Mouse (Mus musculus): ENCODE measurements around the gene A630089N07Rik.
"Not testable (repeated sequence)": the region's sequence is repeated elsewhere in the genome, so short reads cannot be mapped to it uniquely, and the experiment has no call there.

Gene A630089N07Rik

DNA sequence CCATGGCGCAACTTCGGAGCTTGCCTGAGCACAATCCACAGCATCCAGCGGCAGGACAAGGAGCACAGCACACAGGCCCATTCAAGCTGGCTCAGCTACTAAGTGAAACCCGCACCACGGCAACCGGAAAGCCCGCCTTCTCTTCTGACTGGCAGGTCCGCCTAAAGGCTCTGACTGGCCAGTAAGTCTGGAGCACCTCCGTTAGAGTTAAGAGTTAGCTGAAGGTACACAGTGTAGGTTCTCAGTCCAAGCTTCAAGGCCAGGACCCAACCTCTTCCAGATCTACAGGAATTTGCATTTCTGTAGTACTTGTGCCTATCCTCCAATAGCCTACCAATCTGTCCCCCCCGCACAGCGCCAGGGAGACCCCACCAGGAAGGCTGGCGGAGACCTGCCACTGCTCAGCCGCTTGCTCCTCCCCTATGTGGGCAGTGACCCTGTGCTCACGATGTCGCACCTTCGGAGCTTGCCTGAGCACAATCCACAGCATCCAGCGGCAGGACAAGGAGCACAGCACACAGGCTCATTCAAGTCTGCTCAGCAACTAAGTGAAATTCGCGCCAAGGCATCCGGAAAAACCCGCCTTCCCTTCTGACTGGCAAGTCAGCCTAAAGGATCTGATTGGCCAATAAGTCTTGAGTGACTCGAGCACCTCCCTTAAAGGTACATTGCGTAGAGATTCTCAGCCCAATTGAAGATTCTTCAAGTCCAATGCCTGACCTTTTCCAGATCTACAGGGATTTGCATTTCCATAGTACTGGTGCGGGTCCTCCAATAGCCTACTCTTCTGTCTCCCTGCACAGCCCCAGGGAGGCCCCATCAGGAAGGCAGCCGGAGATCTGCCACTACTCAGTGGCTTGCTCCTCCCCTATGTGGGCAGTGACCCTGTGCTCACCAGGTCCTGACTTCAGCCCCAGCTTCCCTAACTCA lies at the start of gene A630089N07Rik:
Gene A630089N07Rik (minus strand): TSS at position 562 of the 930 bp plus-strand sequence.
- DNase-seq (ENCODE audit: low read depth), result peak; percentile 96

DNA sequence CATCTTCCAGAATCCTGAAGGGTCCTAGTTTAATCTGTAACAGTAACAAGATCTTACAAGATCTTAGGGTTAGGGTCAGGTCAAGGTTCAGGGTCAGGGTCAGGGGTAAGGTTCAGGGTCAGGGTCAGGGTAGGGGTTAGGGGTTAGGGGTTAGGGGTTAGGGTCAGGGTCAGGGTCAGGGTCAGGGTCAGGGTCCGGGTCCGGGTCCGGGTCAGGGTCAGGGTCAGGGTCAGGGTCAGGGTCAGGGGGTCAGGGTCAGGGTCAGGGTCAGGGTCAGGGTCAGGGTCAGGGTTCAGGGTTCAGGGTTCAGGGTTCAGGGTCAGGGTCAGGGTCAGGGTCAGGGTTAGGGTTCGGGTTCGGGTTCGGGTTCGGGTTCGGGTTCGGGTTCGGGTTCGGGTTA lies 24.9 kb upstream of the A630089N07Rik start:
- no peak for DNase-seq (ENCODE audit: low read depth)

DNA sequence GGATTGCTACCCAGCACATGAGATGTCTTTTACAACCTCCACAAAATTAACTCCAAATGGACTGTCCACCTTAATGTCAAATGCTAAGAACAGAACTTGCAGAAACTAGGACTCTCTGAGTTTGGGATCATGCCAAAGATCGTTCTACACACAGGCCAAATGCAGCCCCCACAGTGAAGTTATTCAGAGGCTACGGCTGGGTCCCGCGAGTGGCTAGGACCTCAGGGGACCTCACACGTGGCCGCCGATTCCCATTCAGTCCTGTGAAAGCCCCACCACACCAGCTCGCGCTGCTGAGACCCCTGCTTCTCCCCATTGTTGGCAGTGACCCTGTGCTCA lies 731 bp downstream of the A630089N07Rik start:
- DNase-seq (ENCODE audit: low read depth), result peak; percentile 48

DNA sequence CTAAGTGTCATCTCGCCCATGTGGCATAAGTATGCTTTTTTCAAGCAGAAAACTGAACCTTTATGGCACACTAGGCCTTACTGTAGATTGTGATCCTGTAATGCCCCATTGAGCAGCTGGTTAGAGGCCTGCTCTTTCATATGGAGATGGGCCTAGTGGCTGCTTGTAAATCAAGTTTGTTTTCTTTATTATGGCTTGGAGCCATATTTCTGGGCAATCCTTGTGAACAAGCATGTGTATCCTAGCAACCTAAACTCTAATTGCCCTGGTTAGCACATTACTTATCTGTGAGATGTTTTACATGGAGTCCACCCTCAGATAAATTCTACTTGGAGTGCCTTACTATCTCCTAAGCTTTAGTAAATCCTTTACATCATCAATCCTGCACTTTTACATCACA lies 1.1 kb downstream of the A630089N07Rik start:
- peak; percentile 29 for DNase-seq (ENCODE audit: low read depth)

DNA sequence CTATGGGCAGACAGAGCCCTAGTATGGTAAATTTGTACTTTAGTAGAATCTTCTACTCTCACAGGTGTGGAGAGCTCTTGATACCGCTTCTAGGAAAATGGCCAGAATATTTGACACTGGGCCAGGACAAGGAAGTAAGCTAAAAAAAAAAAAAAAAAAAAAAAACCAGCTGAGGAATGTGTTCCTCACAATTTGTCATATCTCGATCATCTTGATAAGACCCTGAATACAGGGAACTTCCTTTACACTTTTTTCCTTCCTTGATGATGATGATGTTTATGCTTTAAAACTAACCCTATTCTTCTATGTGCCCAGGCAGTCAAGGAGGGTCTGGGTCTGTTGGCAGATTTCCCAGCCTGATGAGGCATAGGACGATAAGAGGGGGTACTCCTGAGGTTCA lies 2.9 kb downstream of the A630089N07Rik start:
- not testable (repeated sequence) for DNase-seq (ENCODE audit: low read depth)

DNA sequence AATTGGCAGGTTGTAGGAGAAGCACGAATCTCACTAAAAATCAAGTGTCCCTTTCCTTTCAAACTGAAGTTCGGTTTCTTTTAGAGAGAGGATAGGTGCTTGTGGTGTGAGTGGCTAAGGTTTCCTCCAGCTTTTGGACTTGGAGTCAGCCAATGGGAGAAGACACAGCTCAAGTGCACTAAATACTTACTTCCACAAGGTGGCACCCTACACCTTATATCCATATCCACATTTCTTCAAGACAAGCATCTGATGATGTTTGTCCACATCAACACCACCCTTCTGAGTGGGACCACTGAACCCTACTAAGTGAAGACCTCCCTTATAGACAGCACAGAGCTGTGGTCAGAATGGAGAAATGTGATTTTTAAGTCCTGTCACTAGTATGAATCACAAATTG lies 40.6 kb downstream of the A630089N07Rik start:
- DNase-seq (ENCODE audit: low read depth), result peak; percentile 79

DNA sequence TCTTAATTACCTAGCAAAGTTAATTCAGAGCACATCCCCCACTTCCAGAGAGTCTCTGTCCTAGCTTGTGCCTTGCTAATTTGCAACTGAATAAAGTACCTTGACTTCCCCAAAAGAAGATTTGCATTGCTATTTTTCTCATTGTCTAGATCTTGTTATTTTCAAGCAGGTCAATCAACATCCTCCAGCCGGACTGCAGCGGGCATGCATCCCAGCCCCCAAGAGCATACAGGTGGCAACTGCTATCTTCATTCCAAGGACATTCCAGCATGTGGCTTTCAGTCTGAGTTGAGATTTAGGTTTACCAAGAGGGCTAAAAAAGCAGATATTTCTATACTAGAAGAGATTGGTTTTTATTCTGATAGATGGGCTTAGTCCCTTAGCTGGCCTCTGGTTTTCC lies 47.3 kb downstream of the A630089N07Rik start:
- DNase-seq (ENCODE audit: low read depth), result not testable (repeated sequence)

DNA sequence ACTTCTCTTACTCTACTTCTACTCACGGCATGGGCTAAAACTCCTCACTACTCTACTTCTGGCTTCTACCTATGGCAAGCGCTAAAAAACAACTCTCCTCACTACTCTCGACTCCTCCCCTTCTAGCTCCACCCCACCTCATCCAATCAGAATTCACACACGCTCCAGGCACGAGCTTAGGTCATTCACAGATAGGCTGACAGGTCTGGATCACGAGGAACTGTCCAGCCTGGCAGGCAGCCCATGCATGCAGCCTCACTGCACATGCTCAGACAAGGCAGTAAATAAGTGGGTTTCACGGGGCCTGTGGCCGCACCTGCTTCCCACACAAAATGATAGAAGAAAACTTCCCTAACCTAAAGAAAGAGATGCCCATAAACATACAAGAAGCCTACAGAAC lies 56.1 kb downstream of the A630089N07Rik start:
- not testable (repeated sequence) for DNase-seq (ENCODE audit: low read depth)

DNA sequence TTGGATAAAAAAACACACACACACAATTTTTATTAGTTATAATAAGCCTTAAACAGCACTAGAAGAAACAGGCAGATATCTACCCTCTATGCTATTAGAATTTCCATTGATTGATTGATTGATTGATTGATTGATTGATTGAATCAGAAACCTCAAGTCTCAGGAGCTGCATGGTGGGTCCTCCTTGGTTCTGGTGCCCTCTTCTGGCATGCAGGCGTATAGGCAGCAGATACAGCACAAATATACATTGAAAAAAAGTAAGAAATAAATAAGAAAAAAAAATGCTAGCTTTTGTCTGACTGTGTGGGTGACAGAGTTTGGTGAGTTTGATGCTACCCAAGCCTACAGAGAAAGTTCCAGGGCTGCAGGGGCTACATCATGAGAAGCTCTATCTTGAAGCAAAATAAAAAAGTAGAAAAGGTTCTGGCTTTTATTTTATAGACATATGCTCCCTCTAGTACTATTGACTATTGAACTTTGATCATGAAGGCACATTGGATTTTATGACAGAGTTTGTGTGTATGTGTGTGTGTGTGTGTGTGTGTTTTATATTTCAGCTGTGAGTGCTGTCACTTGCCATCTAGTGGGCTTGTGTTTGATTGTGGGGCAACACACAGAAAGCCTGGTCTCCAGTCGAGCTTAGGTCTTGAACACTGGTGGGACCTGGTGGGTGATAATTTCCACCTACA lies 59.4 kb downstream of the A630089N07Rik start:
- peak; percentile 90 for DNase-seq (ENCODE audit: low read depth)

DNA sequence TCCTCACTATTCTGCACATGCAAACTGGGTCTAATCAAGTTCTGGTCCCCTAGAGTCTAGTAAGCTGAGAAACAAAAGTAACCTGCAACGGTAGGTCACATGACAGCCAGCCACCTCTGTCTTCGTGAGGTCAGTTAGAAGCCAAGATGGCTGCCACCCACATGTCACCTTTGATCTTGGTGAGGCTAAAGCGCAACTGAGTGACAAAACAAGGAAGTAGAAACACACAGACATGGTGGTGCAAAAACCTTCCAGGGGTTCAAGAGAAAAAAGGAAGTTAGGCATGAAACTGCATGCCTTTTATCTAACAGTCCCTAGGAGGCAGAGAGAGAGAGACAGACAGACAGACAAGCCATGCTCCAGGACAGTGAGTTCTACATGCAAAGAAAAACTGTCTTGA lies 60.2 kb downstream of the A630089N07Rik start:
- peak; percentile 31 for DNase-seq (ENCODE audit: low read depth)

DNA sequence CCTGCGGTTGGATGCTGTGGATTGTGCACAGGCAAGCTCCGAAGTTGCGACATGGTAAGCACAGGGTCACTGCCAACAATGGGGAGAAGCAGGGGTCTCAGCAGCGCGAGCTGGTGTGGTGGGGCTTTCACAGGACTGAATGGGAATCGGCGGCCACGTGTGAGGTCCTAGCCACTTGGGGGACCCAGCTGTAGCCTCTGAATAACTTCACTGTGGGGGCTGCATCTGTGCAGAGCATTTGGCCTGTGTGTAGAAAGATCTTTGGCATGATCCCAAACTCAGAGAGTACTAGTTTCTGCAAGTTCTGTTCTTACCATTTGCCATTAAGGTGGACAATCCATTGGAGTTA lies 84.9 kb downstream of the A630089N07Rik start:
- not testable (repeated sequence) for DNase-seq (ENCODE audit: low read depth)

DNA sequence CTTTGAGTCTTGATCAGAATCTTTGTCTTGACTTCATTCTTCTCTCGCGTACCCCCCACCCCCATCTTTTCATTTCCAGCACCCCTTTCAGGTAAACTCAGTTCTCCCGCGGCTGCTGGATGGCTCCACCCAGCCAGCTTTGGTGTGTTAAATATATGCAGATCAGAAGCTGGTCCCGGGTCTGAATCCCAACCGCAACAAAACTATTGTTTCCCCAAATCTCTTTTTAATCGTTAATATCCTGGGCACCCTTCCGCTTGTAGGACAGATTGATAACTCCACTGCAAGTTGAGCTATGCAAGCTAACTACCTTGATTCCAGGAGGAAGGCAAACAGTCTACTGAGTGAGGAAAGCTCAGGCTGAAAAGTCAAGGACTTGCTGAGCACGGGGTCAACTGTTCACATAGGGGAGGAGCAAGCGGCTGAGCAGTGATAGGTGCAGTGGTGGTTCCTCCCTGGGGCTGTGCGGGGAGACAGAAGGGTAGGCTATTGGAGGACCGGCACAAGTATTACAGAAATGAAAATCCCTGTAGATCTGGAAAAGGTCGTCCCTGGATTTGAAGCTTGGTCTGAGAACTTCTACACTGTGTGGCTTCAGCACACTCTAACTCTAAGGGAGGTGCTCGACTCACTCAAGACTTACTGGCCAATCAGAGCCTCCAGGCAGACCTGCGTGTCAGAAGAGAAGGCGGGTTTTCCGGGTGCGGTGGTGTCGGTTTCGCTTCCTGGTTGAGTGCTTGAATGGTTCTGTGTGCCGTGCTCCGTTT lies 85.5 kb downstream of the A630089N07Rik start, which contains the start of gene B230307C23Rik:
Gene B230307C23Rik (plus strand): TSS at position 700 of the 767 bp plus-strand sequence.
- DNase-seq (ENCODE audit: low read depth), result peak; percentile 96

DNA sequence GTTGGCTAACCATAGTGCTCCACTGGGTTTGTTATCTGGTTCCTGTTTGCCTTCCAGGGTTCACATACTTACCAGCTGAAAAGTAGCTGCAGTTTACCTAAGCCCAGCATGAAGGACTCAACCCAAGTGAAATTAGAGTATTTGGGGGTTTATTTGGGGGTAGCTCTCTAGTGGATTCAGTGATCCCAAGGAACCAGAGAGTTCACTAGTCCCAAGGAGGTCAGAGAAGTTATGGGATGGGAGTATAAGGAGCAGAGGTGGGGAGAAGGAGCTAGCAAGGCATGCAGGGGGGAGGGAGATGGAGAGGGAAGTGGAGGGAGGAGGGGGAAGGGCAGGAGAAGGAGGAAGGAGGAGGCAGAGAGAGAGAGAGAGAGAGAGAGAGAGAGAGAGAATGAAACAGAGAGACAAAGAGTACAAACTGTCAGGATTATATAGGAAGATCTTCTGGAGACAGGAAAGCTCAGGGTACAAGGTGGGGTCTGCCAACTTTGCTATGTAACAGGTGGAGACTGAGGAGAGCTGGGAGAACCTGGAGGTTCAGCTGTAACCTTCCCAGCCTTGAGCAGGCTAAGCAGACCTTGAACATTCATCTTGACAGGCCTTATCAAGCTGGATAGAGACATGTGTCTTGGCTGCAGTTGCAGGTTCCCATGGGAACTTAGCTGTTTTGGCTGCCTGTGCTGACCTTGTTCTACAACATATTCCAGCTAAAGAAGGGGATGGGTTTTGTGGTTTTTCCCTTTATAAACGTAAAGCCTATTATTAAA lies 86.2 kb downstream of the A630089N07Rik start:
- DNase-seq (ENCODE audit: low read depth), result peak; percentile 32

DNA sequence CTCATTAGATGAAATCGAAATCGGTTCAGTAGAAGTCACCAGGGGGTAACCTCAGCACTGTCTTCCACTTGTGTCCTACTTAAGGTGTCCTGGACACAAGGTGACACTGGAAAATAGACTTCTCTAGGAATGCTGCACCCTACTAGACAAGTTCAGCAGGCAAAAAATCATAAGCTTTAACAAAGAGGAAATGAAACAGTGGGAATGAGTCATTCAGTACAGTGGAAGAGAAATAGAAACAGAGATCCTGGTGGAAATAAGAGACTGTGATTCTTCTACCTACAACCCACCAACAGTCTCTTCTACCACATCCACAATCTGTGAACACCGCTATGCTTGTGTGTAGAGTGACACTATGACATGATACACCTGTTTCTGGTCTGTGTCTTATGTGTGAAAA lies 89.8 kb downstream of the A630089N07Rik start:
- not testable (repeated sequence) for DNase-seq (ENCODE audit: low read depth)

DNA sequence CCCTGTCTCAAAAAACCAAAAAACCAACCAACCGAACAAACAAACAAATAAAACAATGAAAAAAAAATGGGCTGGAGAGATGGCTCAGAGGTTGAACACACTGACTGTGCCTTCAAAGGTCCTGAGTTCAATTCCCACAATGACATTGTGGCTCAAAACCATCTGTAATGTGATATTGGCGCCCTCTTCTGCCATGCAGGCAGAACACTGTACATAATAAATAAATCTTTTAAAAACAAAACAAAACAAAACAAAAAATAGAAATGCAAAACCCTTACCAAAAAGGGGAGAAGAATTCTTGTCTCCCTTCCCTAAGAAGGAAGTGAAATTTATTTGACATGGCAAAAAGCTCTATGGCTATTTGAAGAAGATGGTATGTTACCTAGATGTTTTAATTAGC lies 90.7 kb downstream of the A630089N07Rik start:
- peak; percentile 46 for DNase-seq (ENCODE audit: low read depth)

DNA sequence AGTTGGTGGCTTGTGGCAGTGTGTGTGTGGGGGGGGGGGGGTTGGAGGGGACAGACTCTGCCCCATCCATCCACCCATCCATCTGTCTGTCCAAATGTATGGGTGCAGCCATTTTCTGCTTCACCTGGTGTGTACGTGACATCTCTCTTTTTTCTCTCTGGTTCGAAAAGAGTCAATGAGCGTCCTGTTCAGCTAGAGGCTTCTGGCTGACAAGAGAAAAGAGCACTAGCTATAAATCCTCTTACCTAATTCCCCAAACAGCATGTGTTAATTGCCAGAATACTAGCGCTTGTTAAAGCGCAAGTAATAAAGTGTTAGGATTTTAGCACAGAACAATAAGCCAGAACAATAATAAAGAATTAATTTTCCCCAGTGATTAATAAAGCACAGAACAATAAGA lies 97.7 kb downstream of the A630089N07Rik start:
- no peak for DNase-seq (ENCODE audit: low read depth)

DNA sequence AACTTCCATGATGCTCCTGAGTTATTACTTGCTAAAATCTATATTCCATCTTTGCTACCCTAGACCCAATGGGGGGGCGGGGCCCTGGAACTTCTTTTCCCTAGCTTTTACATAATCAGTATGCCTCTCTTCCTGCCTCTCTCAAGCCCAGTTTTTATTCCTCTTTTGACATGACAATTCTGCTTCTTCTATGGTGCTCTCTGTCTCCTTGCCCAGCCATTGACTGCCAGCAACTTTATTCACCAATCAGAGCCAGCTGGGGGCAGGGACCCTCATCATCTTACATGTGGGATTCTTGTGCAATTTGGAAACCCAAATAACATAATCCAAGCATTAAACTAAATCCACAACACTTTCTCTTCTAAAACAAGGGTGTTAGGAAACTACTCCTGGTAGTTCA lies 100.9 kb downstream of the A630089N07Rik start:
- DNase-seq (ENCODE audit: low read depth), result no peak

DNA sequence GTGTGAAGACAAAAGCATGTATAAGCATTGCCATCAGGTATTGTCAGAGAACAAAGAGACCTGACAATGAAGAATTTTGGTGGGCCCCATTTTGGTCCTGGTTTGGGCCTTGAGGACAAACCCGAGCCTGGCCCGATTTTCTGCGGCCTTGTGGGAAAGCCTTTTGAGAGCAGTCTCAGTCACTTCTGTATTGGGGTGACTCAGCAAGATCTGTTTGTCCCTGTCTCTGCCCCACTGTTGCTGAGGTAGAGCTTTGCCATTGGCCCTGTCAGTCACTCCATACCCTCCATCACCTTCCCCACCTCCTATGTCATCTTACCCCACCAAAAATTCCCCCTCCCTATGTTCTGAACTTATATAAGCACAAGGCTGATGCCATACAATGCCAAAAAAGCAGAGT lies 104.5 kb downstream of the A630089N07Rik start:
- DNase-seq (ENCODE audit: low read depth), result no peak

DNA sequence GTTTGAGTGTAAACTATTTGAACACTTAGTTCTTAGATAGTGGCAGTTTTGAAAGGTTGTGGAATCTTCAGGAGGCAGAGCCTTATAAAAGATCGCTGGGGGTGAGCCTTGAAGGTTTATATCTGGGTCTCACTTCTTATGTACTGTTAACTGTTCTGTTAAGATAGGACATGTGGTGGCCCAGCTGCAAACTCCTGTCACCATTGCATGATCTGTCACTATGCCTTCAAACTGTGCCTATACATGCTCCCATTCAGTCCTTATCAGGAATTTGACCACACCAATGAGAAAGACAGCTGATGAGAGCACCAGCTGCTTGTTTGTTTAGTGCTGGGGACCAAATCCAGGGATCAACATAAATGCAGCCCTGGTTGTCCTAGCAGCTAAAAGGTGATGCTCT lies 105.0 kb downstream of the A630089N07Rik start:
- DNase-seq (ENCODE audit: low read depth), result no peak

DNA sequence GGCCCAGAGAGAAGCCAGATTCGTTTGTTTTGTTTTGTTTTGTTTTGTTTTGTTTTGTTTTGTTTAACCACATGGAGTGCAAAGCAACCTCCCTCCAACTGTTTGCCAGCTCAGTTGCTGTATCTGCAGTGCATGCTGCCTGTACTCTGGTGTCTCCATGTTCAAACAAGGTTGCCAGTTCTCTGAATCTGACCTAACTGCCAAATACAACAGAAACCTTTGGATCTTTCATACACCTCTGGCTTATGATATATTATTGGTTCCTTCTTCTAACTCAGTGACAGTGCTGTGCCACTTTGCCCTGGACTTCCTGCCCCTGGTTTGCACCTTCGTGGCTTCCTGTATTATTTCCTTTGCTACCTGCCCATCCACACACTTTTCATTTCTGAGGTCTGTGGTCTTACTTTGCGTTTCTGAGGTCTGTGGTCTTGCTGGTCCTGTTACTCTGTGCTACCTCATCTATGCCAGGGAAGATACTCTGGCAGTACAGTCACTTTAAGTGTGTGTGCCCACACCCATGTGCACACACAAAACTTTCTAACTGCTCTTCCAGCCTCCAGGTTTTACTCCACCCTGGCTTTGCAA lies 118.2 kb downstream of the A630089N07Rik start:
- no peak for DNase-seq (ENCODE audit: low read depth)

Measured in 416B (cell line).